ENCODE assay signal across 23 mouse cellular contexts in genomic region chr2:71577059-71577458, GRCm38 (mm10). TPM values are rescaled to one million over a fixed set of nuclear protein-coding genes. Genes with fewer than 3 reads are reported as not detected.
"Had no signal": no experiment of that assay in that cellular context is flagged by ENCODE, and none has a peak within 500 bp of the region (broad histone marks: within the 10 kb centered on the region; RNA-seq: fewer than 3 reads in every experiment).

No protein-coding gene starts in this region.

- DNase-seq: kidney, adult 11 months; kidney, adult 8-10 months; kidney, postnatal 10 days; kidney, postnatal 36 days; layer of hippocampus, adult 9-11 months; lung, adult 18-20 months; lung, postnatal 10 days; lung, postnatal 36 days; midbrain, embryonic 14.5 days; retina, postnatal 1 day; thymus, adult 2 months; thymus, postnatal 14 days; thymus, postnatal 4 days had no signal

- H3K4me1 ChIP-seq: lung, embryonic 15.5 days; neural tube, embryonic 12.5 days had no signal

- H3K36me3 ChIP-seq: kidney, embryonic 15.5 days; lung, embryonic 15.5 days; midbrain, embryonic 10.5 days; neural tube, embryonic 12.5 days; neural tube, embryonic 15.5 days had no signal

- H3K27me3 ChIP-seq: neural tube, embryonic 15.5 days had no signal

- H3K9me3 ChIP-seq: lung, embryonic 15.5 days; midbrain, embryonic 10.5 days; neural tube, embryonic 12.5 days; neural tube, embryonic 15.5 days had no signal

- H3K27ac ChIP-seq: kidney, embryonic 15.5 days; left cerebral cortex, adult 2 months; liver, embryonic 14.5 days; lung, embryonic 15.5 days; midbrain, embryonic 10.5 days; neural tube, embryonic 12.5 days; neural tube, embryonic 15.5 days had no signal

- H3K4me3 ChIP-seq: kidney, embryonic 15.5 days; left cerebral cortex, adult 2 months; lung, embryonic 15.5 days; megakaryocyte, embryonic 14.5 days; midbrain, embryonic 10.5 days; neural tube, embryonic 12.5 days; neural tube, embryonic 15.5 days had no signal

- H3K9ac ChIP-seq: kidney, embryonic 15.5 days; liver, embryonic 14.5 days; lung, embryonic 15.5 days; neural tube, embryonic 12.5 days; neural tube, embryonic 15.5 days had no signal

- H3K4me2 ChIP-seq: kidney, embryonic 15.5 days; lung, embryonic 15.5 days; neural tube, embryonic 12.5 days; neural tube, embryonic 15.5 days had no signal

RNA-seq across cellular contexts. Expression of gene Dlx2, which starts 30.5 kb away (rescaled TPM):
- total RNA-seq: liver, adult 2 months had no signal
- polyA plus RNA-seq: liver, adult 2 months; spleen, adult 2 months had no signal

RNA-seq across cellular contexts. Expression of gene Dlx1, which starts 49.1 kb away (rescaled TPM):
- total RNA-seq: liver, adult 2 months had no signal
- polyA plus RNA-seq: liver, adult 2 months had no signal
